Mouse (Mus musculus) neural tube, embryonic 13.5 days (tissue): ENCODE data around the gene Prkar1a. TPM values are rescaled to one million over a fixed set of nuclear protein-coding genes. Genes with fewer than 3 reads are reported as not detected.

Source experiments
- ATAC-seq: fragments of 200-750 bp; cut with Nextera tagmentation; 2 replicates; pipeline ENCODE4 v1.8.0; 2017; ENCODE audit warnings: low read depth, mild to moderate bottlenecking, moderate TSS enrichment, moderate library complexity
- H3K27ac ChIP-seq: fragments of 300-500 bp; sonication (generic); replicated peaks from 2 replicates; pipeline ENCODE4 v1.5.1; 2015; ENCODE audit warnings: moderate library complexity, mild to moderate bottlenecking, inconsistent platforms
- H3K27me3 ChIP-seq: fragments of 300-500 bp; sonication (generic); 2 replicates; pipeline ENCODE4 v1.6.1; 2015; ENCODE audit warnings: mild to moderate bottlenecking, inconsistent platforms
- H3K36me3 ChIP-seq: fragments of 300-500 bp; sonication (generic); 2 replicates; pipeline ENCODE4 v1.6.1; 2015; ENCODE audit warnings: mild to moderate bottlenecking, inconsistent platforms
- H3K4me1 ChIP-seq: fragments of 300-500 bp; sonication (generic); replicated peaks from 2 replicates; pipeline ENCODE4 v1.6.1; 2015; ENCODE audit warnings: inconsistent platforms
- H3K4me2 ChIP-seq: fragments of 300-500 bp; sonication (generic); 2 replicates; pipeline ENCODE4 v1.6.1; 2015; ENCODE audit warnings: inconsistent platforms, mild to moderate bottlenecking, moderate library complexity
- H3K4me3 ChIP-seq: fragments of 300-500 bp; sonication (generic); 2 replicates; pipeline ENCODE4 v1.5.1; 2015; ENCODE audit warnings: mild to moderate bottlenecking, inconsistent platforms
- H3K9ac ChIP-seq: fragments of 300-500 bp; sonication (generic); 2 replicates; pipeline ENCODE4 v1.6.1; 2015; ENCODE audit warnings: moderate library complexity, mild to moderate bottlenecking, inconsistent platforms
- H3K9me3 ChIP-seq: fragments of 300-500 bp; sonication (generic); 2 replicates; pipeline ENCODE4 v1.6.1; 2016; ENCODE audit warnings: inconsistent platforms
- WGBS: fragments of 180-500 bp; shearing (Covaris S2); methylation state at CpG from one replicate; pipeline ENCODE4 v1.1.7; 2015; 5-methylcytosine and 5-hydroxymethylcytosine counted together
- polyA plus RNA-seq: library from polyadenylated mRNA; unstranded; fragments of >200 nt; fragmentation: Nextera tagmentation; extraction: Ambion mirVana; gene quantifications from 2 replicates; pipeline ENCODE4 v1.2.1, GENCODE M21; 2015

The Prkar1a gene
- polyA plus RNA-seq, 1 experiment from 2014 or later = 457 TPM

DNA sequence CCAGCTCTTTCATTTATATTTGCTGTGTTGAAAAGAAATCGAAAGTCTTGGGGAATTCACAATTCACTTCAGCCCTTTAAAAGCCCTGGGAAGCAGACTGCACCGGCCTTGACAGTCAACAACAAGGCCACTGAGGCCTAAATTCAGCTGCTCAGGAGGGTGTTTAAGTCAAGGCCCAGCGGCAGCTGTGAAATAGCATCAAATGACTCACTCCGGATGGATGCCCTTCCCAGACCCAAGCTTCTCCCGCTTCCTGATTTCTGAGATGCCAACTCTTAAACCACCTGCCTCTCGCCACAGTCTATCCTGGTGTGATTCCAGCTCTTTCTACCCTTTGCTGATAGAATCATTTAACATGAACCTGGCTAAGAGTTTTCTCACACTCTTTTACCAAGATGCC, 28.8 kb upstream of the Prkar1a start:
- ATAC-seq = no peak
- H3K27ac ChIP-seq = no peak overlapping the region
- no peaks in the 10 kb centered on the region for H3K4me1 ChIP-seq
- 86% methylated on average over 6 of the region's 6 CpGs for WGBS
- no peaks in the 10 kb centered on the region for H3K9me3 ChIP-seq
- no peak overlapping the region for H3K4me2 ChIP-seq
- no peak overlapping the region for H3K4me3 ChIP-seq
- no peaks in the 10 kb centered on the region for H3K36me3 ChIP-seq
- H3K27me3 ChIP-seq = no peaks in the 10 kb centered on the region
- no peak overlapping the region for H3K9ac ChIP-seq

DNA sequence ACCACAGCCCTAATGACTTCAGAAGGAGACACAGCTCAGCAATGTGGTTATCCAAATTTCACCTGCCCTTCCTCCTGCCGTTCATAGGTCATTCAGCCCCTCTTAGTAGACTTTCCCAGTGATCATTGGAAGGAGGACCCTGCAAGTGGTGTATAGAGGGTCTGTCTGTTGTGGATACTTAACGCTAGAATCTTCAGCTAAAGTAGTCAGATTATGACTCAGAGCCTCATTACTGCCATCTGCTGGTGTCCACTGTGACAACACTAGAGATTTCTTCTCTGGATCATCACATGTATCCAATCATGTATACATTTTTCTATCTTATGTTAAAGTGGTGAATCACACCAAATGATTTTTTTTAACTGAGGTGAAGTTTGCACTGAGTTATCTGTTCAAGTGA, 28.0 kb upstream of the Prkar1a start:
- WGBS = 17% methylated on average over 2 of the region's 2 CpGs
- Histone ChIP-seq H3K9me3 (no peaks in the 10 kb centered on the region), H3K27me3 (no peaks in the 10 kb centered on the region), H3K4me1 (no peaks in the 10 kb centered on the region), H3K36me3 (no peaks in the 10 kb centered on the region), H3K9ac (no peak overlapping the region), H3K4me2 (no peak overlapping the region), H3K27ac (no peak overlapping the region), H3K4me3 (no peak overlapping the region)
- ATAC-seq = no peak

DNA sequence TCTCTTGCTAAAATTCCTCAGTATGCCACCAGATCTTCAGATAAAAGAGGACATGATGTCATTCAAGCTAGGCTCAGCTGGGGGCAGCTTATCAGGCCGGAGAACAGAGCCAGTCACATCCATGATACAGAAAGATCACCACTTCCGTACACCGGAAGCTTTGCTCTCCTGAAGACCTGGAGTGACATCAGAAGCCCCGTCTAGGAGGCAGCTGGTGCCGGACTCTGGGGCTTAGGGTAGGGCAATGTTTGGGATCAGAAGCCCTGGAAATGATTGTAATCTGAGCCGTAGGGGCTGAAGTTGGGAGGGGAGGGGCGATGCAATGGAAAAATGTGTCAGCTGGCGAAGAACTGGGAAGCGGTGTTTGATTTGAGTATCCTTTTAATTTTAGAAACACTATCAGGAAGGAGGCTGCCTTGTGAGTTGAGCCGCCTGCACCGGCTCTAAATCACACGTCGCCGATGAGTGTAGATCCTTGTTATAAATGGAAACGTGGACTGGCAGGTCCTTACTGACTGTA, 26.6 kb upstream of the Prkar1a start:
- Histone ChIP-seq H3K27ac (no peak overlapping the region), H3K9me3 (no peaks in the 10 kb centered on the region), H3K4me1 (no peaks in the 10 kb centered on the region), H3K9ac (no peak overlapping the region), H3K36me3 (no peaks in the 10 kb centered on the region), H3K27me3 (no peaks in the 10 kb centered on the region), H3K4me2 (peak overlapping the region; percentile 26; the same call in 1 of the 2 replicates), H3K4me3 (no peak overlapping the region)
- ATAC-seq = no peak
- WGBS = 49% methylated on average over 15 of the region's 15 CpGs

DNA sequence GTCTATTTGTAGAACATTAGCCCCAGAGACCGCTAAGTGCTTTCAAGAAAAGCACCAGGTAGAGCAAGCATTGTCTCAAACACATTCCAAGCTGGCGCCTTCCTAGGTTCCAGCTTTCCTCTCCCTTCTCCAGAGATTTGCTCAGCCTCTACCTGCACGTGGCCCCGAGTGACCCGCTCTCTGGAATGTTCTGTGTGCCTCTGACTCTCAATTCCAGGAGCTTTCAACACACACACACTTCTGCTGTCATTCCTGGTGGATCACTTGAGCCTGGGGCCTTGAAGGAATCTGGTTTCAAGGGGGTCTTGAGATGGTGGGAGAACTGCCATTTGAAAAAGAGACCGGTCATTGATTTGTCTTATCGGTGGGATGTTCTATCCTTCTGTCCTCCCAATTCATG, 26.0 kb upstream of the Prkar1a start:
- no peaks in the 10 kb centered on the region for H3K36me3 ChIP-seq
- 88% methylated on average over 7 of the region's 7 CpGs for WGBS
- no peak overlapping the region for H3K9ac ChIP-seq
- no peak for ATAC-seq
- no peaks in the 10 kb centered on the region for H3K9me3 ChIP-seq
- H3K4me2 ChIP-seq = no peak overlapping the region
- H3K27ac ChIP-seq = no peak overlapping the region
- no peaks in the 10 kb centered on the region for H3K27me3 ChIP-seq
- H3K4me1 ChIP-seq = no peaks in the 10 kb centered on the region
- no peak overlapping the region for H3K4me3 ChIP-seq

DNA sequence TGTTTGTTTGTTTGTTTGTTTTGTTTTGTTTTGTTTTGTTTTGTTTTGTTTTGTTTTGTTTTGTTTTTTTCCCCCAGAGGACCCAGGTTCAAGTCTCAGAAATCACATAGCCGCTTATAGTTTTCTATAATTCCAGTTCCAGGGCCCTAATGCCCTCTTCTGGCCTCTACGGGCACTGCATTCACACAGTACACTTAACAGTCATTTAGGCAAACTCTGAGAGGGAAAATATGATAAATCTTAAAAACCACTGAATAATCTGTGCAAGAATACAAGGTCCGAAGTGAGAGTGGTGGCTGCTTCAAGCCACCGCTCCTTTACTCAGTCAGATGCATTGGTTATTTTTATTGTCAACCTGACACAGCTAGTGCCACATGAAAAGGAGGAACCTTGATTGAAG, 21.6 kb upstream of the Prkar1a start:
- H3K36me3 ChIP-seq = no peaks in the 10 kb centered on the region
- no peaks in the 10 kb centered on the region for H3K27me3 ChIP-seq
- H3K4me1 ChIP-seq = no peaks in the 10 kb centered on the region
- H3K9ac ChIP-seq = no peak overlapping the region
- ATAC-seq = no peak
- H3K4me3 ChIP-seq = no peak overlapping the region
- WGBS = 86% methylated on average over 4 of the region's 4 CpGs
- no peak overlapping the region for H3K27ac ChIP-seq
- no peak overlapping the region for H3K4me2 ChIP-seq
- no peaks in the 10 kb centered on the region for H3K9me3 ChIP-seq

DNA sequence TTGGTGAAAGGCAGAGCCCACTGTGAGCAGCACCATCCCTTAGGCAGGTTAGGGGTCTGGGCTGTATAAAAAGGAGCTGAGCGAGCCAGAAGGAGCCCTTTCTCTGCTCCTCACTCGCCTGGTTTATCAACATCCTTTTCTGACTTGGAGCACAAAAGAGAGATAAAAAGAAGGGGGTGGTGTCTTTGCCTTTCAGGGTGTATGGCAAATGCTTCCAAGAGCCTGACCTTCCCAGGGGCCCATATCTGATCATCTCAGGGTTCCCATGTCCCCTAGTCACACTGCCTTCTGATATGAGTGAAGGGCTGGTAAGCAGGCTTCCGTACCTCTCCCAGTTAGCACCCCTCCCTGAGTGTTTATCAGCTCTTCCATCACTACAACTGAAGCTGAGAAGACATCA, 21.1 kb upstream of the Prkar1a start:
- Histone ChIP-seq H3K4me1 (no peaks in the 10 kb centered on the region), H3K27me3 (no peaks in the 10 kb centered on the region), H3K9ac (no peak overlapping the region), H3K27ac (no peak overlapping the region), H3K4me2 (no peak overlapping the region), H3K4me3 (no peak overlapping the region), H3K9me3 (no peaks in the 10 kb centered on the region), H3K36me3 (no peaks in the 10 kb centered on the region)
- 88% methylated on average over 3 of the region's 3 CpGs for WGBS
- no peak for ATAC-seq

DNA sequence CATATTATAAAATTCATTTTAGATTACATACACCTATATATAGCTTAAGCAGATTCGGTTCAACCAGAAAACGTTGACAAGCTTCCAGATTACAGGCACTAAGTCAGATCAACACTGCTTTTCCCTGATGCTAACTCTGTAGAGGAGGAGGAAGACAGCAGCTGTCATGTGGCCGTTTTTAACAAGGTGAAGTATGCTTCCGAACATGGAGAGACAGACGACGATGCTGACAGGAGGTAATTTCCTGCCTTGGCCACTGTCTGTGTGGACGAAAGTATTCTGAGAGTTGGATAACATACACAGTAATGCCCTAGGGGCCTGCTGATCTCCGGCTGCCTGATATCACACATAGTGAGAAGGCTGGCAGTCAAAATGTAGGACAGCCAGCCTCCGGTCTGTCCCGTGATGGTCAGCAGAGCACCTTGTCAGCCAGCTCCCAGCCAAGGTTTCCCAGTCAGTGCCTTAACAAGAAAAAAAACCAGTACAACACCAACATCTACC, 20.1 kb upstream of the Prkar1a start:
- 74% methylated on average over 10 of the region's 10 CpGs for WGBS

DNA sequence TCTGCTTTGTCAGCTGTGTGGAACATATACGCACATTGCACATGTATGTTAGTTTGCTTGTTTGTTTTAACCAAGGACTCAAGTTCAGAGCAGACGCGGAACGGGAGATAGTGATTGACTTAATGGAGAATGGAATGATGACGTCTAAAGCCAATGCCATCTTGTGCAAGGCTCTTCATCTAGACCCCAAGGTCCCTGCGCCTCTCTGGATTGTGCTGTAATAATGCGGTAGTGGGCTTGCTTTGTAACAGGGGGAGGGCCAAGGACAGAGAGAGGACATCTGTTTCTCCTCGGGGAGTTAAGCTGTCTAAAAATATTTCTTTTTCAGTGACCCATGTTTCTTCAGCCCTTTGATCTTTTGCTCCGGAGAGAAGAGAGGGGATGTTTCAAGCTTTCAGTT, 14.3 kb upstream of the Prkar1a start:
- H3K36me3 ChIP-seq = no peaks in the 10 kb centered on the region
- 81% methylated on average over 9 of the region's 9 CpGs for WGBS
- H3K27ac ChIP-seq = no peak overlapping the region
- H3K4me1 ChIP-seq = no peaks in the 10 kb centered on the region
- ATAC-seq = no peak
- no peaks in the 10 kb centered on the region for H3K9me3 ChIP-seq
- H3K4me3 ChIP-seq = no peak overlapping the region
- H3K9ac ChIP-seq = no peak overlapping the region
- H3K27me3 ChIP-seq = no peaks in the 10 kb centered on the region
- no peak overlapping the region for H3K4me2 ChIP-seq

More for the DNA sequence above, 20.1 kb upstream of the Prkar1a start:
- Histone ChIP-seq H3K36me3 (no peaks in the 10 kb centered on the region), H3K9ac (no peak overlapping the region), H3K9me3 (no peaks in the 10 kb centered on the region), H3K4me3 (no peak overlapping the region), H3K4me1 (no peaks in the 10 kb centered on the region), H3K4me2 (no peak overlapping the region), H3K27me3 (no peaks in the 10 kb centered on the region), H3K27ac (no peak overlapping the region)
- ATAC-seq = no peak

DNA sequence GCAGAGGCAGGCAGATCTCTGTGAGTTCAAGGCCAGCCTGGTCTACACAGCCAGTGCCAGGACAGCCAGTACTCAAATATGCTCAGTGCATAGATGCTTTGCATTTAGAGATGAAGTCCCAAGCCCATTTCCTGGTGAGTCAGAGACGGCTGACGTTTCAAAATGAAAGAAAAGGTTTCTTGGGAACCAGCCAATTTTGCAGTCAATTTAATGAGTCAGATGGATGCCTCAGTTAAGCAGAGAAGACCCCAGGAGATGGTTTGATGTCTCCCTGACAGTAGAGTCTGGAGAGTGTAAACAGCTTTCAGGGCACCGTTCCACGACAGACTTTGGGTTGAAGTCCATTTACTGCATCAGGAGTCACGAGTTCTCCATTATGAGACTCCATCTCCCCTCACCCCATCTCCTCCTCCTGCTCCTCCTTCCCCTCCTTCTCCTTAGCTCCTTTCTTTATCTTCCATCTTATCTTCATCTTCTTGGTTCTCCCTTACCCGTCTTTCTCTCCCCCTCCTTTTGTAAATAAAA, 13.3 kb upstream of the Prkar1a start:
- WGBS = 68% methylated on average over 6 of the region's 6 CpGs
- no peaks in the 10 kb centered on the region for H3K9me3 ChIP-seq
- no peaks in the 10 kb centered on the region for H3K27me3 ChIP-seq
- H3K4me2 ChIP-seq = no peak overlapping the region
- ATAC-seq = no peak
- H3K36me3 ChIP-seq = no peaks in the 10 kb centered on the region
- H3K9ac ChIP-seq = no peak overlapping the region
- H3K4me3 ChIP-seq = no peak overlapping the region
- no peaks in the 10 kb centered on the region for H3K4me1 ChIP-seq
- H3K27ac ChIP-seq = no peak overlapping the region

DNA sequence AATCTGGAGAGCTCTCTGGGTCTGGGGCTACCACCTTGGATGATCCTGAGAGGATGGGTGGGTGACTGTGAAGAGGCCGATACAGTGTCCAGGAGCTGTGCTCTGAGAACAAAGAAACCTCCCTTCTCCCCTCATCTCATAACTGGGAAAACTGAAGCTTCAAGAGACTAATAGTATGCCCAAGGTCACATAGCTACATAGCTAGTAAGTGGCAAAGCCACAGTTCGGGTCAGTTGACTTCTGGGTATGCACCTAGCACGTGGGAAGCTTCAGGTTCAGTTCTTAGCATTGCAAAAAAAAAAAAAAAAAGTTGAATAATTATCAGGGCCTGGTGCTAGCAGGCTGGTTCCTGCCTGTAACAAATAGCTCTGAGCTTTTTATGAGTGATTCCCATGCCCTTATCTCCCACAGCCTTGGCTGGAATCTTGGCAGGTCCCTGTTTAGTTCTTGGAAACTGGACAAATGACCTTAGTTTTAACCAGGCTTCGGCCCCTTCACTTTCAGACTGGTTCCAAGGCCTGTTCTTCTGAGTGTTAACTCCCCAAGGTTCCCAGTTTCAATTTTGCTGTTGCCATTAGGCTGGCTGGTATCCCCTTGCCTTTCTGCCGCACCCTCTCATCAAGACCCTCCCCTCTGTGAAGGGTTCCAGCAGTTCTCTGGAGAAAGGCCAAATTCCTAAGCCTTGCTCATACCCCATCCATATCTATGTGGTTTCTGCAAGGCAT, 7.5 kb upstream of the Prkar1a start:
- Histone ChIP-seq H3K36me3 (no peaks in the 10 kb centered on the region), H3K4me1 (no peaks in the 10 kb centered on the region), H3K27me3 (no peaks in the 10 kb centered on the region), H3K4me3 (no peak overlapping the region), H3K9me3 (no peaks in the 10 kb centered on the region), H3K9ac (no peak overlapping the region), H3K27ac (no peak overlapping the region), H3K4me2 (no peak overlapping the region)
- no peak for ATAC-seq
- WGBS = 83% methylated on average over 5 of the region's 5 CpGs

DNA sequence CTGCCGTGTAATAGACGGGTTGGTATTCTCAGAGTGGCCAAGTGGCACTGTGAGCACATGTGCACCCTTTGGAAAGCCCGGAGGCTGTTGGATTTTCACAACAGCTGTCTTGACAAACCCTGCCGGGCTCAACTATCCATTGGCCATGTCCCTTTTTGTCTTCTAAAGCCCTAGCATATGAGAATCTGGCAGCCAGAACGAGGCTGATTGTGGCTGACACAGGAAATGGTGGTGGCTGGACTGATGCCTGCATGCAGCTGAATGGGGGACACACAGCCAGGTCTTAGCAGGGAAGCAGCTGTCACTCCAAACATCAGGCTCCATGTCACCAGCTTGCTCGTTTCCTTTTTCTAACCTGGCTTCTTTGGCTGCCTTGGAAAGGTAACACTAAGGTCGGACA, 695 bp upstream of the Prkar1a start:
- Histone ChIP-seq H3K4me1 (peaks cover 41% of the 10 kb centered on the region), H3K36me3 (no peaks in the 10 kb centered on the region), H3K4me3 (no peak overlapping the region), H3K27ac (peak overlapping the region; percentile 97), H3K4me2 (peak overlapping the region; percentile 69; the same call in 1 of the 2 replicates), H3K9me3 (no peaks in the 10 kb centered on the region), H3K9ac (peak overlapping the region; percentile 97), H3K27me3 (no peaks in the 10 kb centered on the region)
- 39% methylated on average over 7 of the region's 7 CpGs for WGBS
- no peak for ATAC-seq

DNA sequence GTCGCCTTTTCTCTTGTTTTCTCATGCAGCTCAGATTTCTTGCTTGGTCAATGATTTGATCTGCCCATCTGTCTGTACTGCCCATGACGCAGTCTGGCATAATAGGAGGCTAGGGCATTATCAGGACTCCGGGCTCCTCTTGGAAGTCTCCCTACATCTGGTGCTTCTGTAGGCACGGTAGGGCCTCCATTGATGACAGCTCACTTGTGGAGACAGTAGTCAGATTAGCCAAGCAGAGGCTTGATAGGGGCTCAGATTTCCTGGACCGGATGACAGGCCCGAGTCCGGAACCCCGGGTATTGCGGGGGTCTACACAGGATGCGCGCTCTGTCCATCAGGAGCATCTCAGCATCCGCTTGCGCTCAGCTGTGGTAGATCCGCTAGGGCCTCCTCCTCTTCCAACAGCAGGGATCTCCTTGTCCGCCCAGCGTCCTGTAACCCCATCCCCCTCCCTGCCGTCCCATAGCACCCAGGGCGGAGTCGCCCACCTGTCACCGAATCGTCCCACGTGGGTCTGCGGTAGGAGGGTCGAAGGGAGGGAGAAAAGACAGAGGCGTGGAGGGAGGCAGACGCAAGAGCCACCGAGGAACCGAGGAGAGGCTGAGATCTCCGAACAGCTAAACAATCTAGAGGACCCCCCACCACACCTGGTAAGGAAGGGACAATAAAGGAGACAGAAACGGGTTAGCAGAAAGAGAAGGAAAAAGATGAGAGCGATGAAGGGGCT, 933 bp downstream of the Prkar1a start:
- H3K4me3 ChIP-seq = peak overlapping the region; percentile 97
- peak overlapping the region; percentile 69 for H3K4me2 ChIP-seq
- no peaks in the 10 kb centered on the region for H3K9me3 ChIP-seq
- 2% methylated on average over 31 of the region's 31 CpGs for WGBS
- H3K9ac ChIP-seq = peak overlapping the region; percentile 97
- peaks cover 47% of the 10 kb centered on the region for H3K4me1 ChIP-seq
- H3K27me3 ChIP-seq = no peaks in the 10 kb centered on the region
- peak; percentile 85 for ATAC-seq
- peaks cover 16% of the 10 kb centered on the region for H3K36me3 ChIP-seq
- H3K27ac ChIP-seq = peak overlapping the region; percentile 97
